Mouse (Mus musculus) stomach, postnatal 0 days (tissue): ENCODE data around the gene Ifrd2. TPM values are rescaled to one million over a fixed set of nuclear protein-coding genes. Genes with fewer than 3 reads are reported as not detected.

Source experiments
- ATAC-seq: fragments of 200-750 bp; cut with Nextera tagmentation; 2 replicates; pipeline ENCODE4 v1.8.0; 2017; ENCODE audit not compliant: low FRiP score, low TSS enrichment
- DNase-seq: peaks from one replicate; pipeline ENCODE4 v3.0.0-alpha.2; 2016; ENCODE audit warnings: low spot score
- H3K27ac ChIP-seq: fragments of 300-500 bp; sonication (generic); replicated peaks from 2 replicates; pipeline ENCODE4 v1.5.1; 2014; ENCODE audit warnings: mild to moderate bottlenecking, control low read depth
- H3K27me3 ChIP-seq: fragments of 300-500 bp; sonication (generic); 2 replicates; pipeline ENCODE4 v1.6.1; 2014; ENCODE audit warnings: low read length; ENCODE audit not compliant: control insufficient read depth, insufficient read depth
- H3K36me3 ChIP-seq: fragments of 300-500 bp; sonication (generic); 2 replicates; pipeline ENCODE4 v1.6.1; 2014; ENCODE audit warnings: low read length, mixed read lengths; ENCODE audit not compliant: control insufficient read depth, insufficient read depth
- H3K4me1 ChIP-seq: fragments of 300-500 bp; sonication (generic); replicated peaks from 2 replicates; pipeline ENCODE4 v1.6.1; 2014; ENCODE audit warnings: antibody characterized with exemption; ENCODE audit not compliant: control insufficient read depth, insufficient read depth
- H3K4me2 ChIP-seq: fragments of 300-500 bp; sonication (generic); replicated peaks from 2 replicates; pipeline ENCODE4 v1.6.1; 2014; ENCODE audit warnings: low read depth, mild to moderate bottlenecking, control low read depth, moderate library complexity
- H3K4me3 ChIP-seq: fragments of 300-500 bp; sonication (generic); 2 replicates; pipeline ENCODE4 v1.5.1; 2014; ENCODE audit warnings: low read depth, low read length, control low read depth
- H3K9ac ChIP-seq: fragments of 300-500 bp; sonication (generic); 2 replicates; pipeline ENCODE4 v1.6.1; 2014; ENCODE audit warnings: mild to moderate bottlenecking, low read length, control low read depth, mixed read lengths
- H3K9me3 ChIP-seq: fragments of 300-500 bp; sonication (generic); 2 replicates; pipeline ENCODE4 v1.6.1; 2016; ENCODE audit warnings: low read length; ENCODE audit not compliant: control insufficient read depth
- CTCF ChIP-seq: IDR thresholded peaks from 2 replicates; pipeline ENCODE4 v1.5.1; 2016; ENCODE audit warnings: antibody characterized with exemption, low read depth, mild to moderate bottlenecking, moderate library complexity
- EP300 ChIP-seq: optimal IDR thresholded peaks from 2 replicates; pipeline ENCODE3; 2016; ENCODE audit warnings: antibody characterized with exemption
- WGBS: fragments of 180-500 bp; shearing (Covaris S2); extraction: QIAGEN DNeasy Blood & Tissue Kit; methylation state at CpG from one replicate; pipeline ENCODE4 v1.1.7; 2014; 5-methylcytosine and 5-hydroxymethylcytosine counted together
- polyA plus RNA-seq: library from polyadenylated mRNA; unstranded; fragments of >200 nt; fragmentation: Nextera tagmentation; extraction: Ambion mirVana; gene quantifications from 2 replicates; pipeline ENCODE4 v1.2.1, GENCODE M21; 2015

Gene Ifrd2
- polyA plus RNA-seq, 1 experiment from 2014 or later: 35.5 TPM

DNA sequence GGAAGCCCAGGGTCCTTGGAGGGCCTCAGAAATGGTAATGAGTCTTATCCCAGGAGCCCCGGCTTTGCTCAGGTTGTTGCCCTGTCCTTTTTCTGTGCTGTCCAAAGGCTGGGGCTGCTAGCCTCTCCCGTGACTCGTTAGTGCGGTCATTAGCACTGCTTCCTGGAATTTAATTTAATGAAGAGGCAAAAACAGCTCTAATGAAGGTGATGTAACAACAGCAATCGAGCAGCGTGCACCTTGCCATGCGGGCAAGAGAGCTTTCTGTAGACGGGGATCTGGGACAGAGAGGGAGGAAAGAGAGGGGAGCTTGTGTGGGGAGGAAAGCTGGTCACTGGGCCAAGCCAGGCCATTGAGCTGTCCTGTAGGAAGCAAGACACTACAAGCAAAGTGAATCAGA lies 54.2 kb downstream of the Ifrd2 start:
- Histone ChIP-seq H3K9ac (no peak overlapping the region), H3K9me3 (no peaks in the 10 kb centered on the region), H3K4me2 (no peak overlapping the region), H3K36me3 (no peaks in the 10 kb centered on the region), H3K4me1 (no peaks in the 10 kb centered on the region), H3K4me3 (no peak overlapping the region), H3K27ac (no peak overlapping the region), H3K27me3 (no peaks in the 10 kb centered on the region)
- ATAC-seq (no peak), DNase-seq (no peak)
- 69% methylated on average over 8 of the region's 8 CpGs for whole genome bisulfite sequencing
- TF ChIP-seq EP300 (no peak), CTCF (no peak)

Other genes with a start within 250 kb of the Ifrd2 start
- gene Hemk1, start 249.3 kb upstream of the Ifrd2 start, polyA plus RNA-seq: 5.3 and 6.7 TPM in 2 replicates
- gene 6430571L13Rik, start 247.0 kb upstream of the Ifrd2 start, polyA plus RNA-seq: 0.63 and 0.73 TPM in 2 replicates
- 0.15 and 0.16 TPM in 2 replicates for gene Cacna2d2, start 188.0 kb upstream of the Ifrd2 start, polyA plus RNA-seq
- 41.9 and 43.2 TPM in 2 replicates for gene Tmem115, start 53.7 kb upstream of the Ifrd2 start, polyA plus RNA-seq
- gene Cyb561d2, start 45.4 kb upstream of the Ifrd2 start, polyA plus RNA-seq: 26.7 and 28.2 TPM in 2 replicates
- 24.8 and 24.9 TPM in 2 replicates for gene Nprl2, start 45.4 kb upstream of the Ifrd2 start, polyA plus RNA-seq
- gene Zmynd10, start 40.3 kb upstream of the Ifrd2 start, polyA plus RNA-seq: 0.94 and 0.97 TPM in 2 replicates
- gene Rassf1, start 36.1 kb upstream of the Ifrd2 start, polyA plus RNA-seq: 44.2 and 46.5 TPM in 2 replicates
- gene Tusc2, start 24.4 kb upstream of the Ifrd2 start, polyA plus RNA-seq: 44.9 and 48.7 TPM in 2 replicates
- gene Hyal2, start 19.7 kb upstream of the Ifrd2 start, polyA plus RNA-seq: 49.6 and 50.4 TPM in 2 replicates
- 7.2 and 8.0 TPM in 2 replicates for gene Hyal1, start 10.7 kb upstream of the Ifrd2 start, polyA plus RNA-seq
- gene Naa80, start 8.8 kb upstream of the Ifrd2 start, polyA plus RNA-seq: 13.3 and 14.7 TPM in 2 replicates
- gene Hyal3, start 6.8 kb upstream of the Ifrd2 start, polyA plus RNA-seq: 1.3 and 1.4 TPM in 2 replicates
- 16.3 and 19.1 TPM in 2 replicates for gene Sema3b, start 21.6 kb downstream of the Ifrd2 start, polyA plus RNA-seq
- 189 and 195 TPM in 2 replicates for gene Gnai2, start 47.7 kb downstream of the Ifrd2 start, polyA plus RNA-seq
- gene Slc38a3, start 81.9 kb downstream of the Ifrd2 start, polyA plus RNA-seq: 0.95 and 1.1 TPM in 2 replicates
- gene Gnat1, start 92.1 kb downstream of the Ifrd2 start, polyA plus RNA-seq: 2.1 and 2.9 TPM in 2 replicates
- gene Sema3f, start 122.8 kb downstream of the Ifrd2 start, polyA plus RNA-seq: 11.7 and 15.1 TPM in 2 replicates
- 60.2 and 67.3 TPM in 2 replicates for gene Rbm5, start 183.4 kb downstream of the Ifrd2 start, polyA plus RNA-seq